Mouse (Mus musculus) thymus, adult 2 months (tissue): ENCODE results near the gene Tcam1. TPM values are rescaled to one million over a fixed set of nuclear protein-coding genes. Genes with fewer than 3 reads are reported as not detected.
A peak's percentile ranks its signal among the peaks of the same experiment; 100 is the strongest.

Experiments
- DNase-seq: peaks from one replicate; pipeline ENCODE4 v3.0.0; 2021
- H3K27ac ChIP-seq: fragments of 200-500 bp; 2 replicates; pipeline ENCODE4 v1.5.1; 2012; ENCODE audit warnings: low read length, control low read depth; ENCODE audit not compliant: control insufficient read depth, insufficient read depth
- H3K27me3 ChIP-seq: fragments of 200-500 bp; 2 replicates; pipeline ENCODE4 v1.6.1; 2012; ENCODE audit warnings: mild to moderate bottlenecking, low read length, moderate library complexity, mixed read lengths; ENCODE audit not compliant: control insufficient read depth, insufficient read depth
- H3K36me3 ChIP-seq: fragments of 200-500 bp; 2 replicates; pipeline ENCODE4 v1.6.1; 2012; ENCODE audit warnings: mild to moderate bottlenecking, low read length, moderate library complexity; ENCODE audit not compliant: control insufficient read depth, insufficient read depth
- H3K4me1 ChIP-seq: fragments of 200-500 bp; replicated peaks from 2 replicates; pipeline ENCODE4 v1.6.1; 2012; ENCODE audit warnings: low read length; ENCODE audit not compliant: control insufficient read depth, insufficient read depth
- H3K4me3 ChIP-seq: fragments of 200-500 bp; 2 replicates; pipeline ENCODE4 v1.5.1; 2012; ENCODE audit warnings: mild to moderate bottlenecking, low read length, control low read depth, moderate library complexity; ENCODE audit not compliant: control insufficient read depth, insufficient read depth
- CTCF ChIP-seq: fragments of 200-500 bp; IDR thresholded peaks from 2 replicates; pipeline ENCODE4 v1.5.1; 2012; ENCODE audit warnings: mild to moderate bottlenecking, control low read depth, low read length, moderate library complexity, borderline replicate concordance; ENCODE audit not compliant: control insufficient read depth, poor library complexity, insufficient read depth; ENCODE audit errors: extremely low read depth
- POLR2A ChIP-seq: fragments of 200-500 bp; IDR thresholded peaks from 2 replicates; pipeline ENCODE4 v1.6.1; 2012; ENCODE audit warnings: mild to moderate bottlenecking, low read length, control low read depth, moderate library complexity; ENCODE audit not compliant: control insufficient read depth, poor library complexity, insufficient read depth; ENCODE audit errors: extremely low read depth
- WGBS: fragments of 180-500 bp; shearing (Covaris S2); methylation state at CpG from one replicate; pipeline ENCODE4 v1.1.7; 2018; 5-methylcytosine and 5-hydroxymethylcytosine counted together
- polyA plus RNA-seq: library from polyadenylated mRNA; depleted of rRNA; stranded (reverse); fragments of >200 nt; gene quantifications from 2 replicates; pipeline ENCODE4 v1.2.3, GENCODE M21; 2012

Gene Tcam1
- polyA plus RNA-seq, 1 experiment: 0.47 TPM

DNA sequence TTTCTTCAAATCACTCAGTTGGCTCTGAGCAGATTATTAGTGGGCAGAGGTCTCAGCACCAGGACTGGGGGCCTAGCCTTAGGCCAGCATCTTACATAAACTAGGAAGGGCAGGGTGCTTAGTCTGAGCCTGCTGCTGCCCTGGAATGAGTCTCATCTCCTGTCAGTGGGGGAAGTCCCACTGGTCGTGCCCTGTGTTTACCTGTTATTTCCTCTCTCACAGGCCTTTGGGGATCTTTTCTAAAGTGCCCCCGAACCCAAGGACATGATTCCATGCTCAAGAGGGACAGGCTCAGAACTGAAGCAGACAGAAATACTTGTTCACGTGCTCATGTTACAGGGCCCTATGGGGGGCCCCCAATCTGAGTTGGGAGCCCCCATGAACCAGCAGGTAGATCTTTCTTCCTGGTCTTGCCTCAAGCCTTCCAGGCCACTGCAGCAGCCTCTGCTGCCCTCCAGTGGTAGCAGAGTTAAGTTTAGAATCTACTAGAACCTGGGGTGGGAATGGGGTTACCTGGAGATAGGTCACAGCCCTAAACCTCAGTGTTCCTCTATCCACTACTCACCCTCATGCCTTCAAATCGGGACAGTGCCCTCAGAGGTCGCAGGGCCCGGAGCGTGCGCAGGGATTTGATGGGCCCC is 49.2 kb downstream of the Tcam1 start:
- Histone ChIP-seq H3K4me3 (no peak overlapping the region), H3K27me3 (no peaks in the 10 kb centered on the region), H3K27ac (no peak overlapping the region), H3K4me1 (peaks cover 7% of the 10 kb centered on the region; the same call in 1 of the 2 replicates), H3K36me3 (no peaks in the 10 kb centered on the region)
- TF ChIP-seq CTCF (peak; percentile 61; the same call in 1 of the 2 replicates), POLR2A (no peak)
- DNase-seq: peak; percentile 84
- 70% methylated on average over 8 of the region's 8 CpGs for WGBS

DNA sequence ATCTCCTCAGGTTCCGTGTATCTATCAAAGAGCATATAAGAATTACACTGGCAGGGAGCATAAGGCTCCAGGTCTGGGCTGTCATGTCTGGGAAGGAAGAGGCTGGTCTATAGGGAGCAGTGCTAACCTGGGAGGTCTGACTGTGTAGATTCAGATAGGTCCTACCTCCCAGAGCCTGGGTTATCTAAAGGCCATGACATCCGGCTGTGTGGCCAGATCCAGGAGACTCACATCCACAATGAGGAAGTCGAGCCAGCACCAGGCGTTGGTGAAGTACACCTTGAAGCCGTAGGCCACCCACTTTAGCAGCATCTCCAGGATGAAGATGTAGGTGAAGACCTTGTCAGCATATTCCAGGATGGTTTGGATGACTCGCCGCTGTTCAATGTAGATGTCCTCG is 50.0 kb downstream of the Tcam1 start:
- H3K27me3 ChIP-seq: no peaks in the 10 kb centered on the region
- H3K27ac ChIP-seq: no peak overlapping the region
- peaks cover 7% of the 10 kb centered on the region; the same call in 1 of the 2 replicates for H3K4me1 ChIP-seq
- no peak for TF ChIP-seq CTCF
- TF ChIP-seq POLR2A: no peak
- DNase-seq: no peak
- H3K4me3 ChIP-seq: no peak overlapping the region
- WGBS: 80% methylated on average over 8 of the region's 8 CpGs
- no peaks in the 10 kb centered on the region for H3K36me3 ChIP-seq

DNA sequence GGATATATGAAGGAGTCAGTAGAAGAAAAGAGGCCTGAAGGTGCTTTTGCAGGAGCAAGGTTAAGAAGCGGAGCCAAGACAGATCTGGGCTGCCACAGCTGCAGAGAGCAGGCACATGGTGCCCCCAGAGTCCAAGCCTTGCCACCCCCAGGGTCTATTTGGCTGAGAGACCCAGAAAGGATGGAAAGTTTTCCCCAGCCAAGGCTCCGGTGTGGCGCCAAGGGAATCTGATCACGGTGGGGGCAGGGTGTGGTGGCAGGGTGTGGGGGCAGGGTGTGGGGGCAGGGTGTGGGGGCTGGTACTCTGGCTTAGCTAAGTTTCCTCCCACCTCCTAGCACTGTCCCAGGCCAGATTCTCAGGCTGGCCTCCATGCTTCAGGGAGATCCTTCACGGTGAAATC is 52.0 kb downstream of the Tcam1 start:
- WGBS: 86% methylated on average over 5 of the region's 5 CpGs
- TF ChIP-seq POLR2A (no peak), CTCF (no peak)
- H3K36me3 ChIP-seq: no peaks in the 10 kb centered on the region
- H3K27ac ChIP-seq: no peak overlapping the region
- no peak for DNase-seq
- H3K4me3 ChIP-seq: no peak overlapping the region
- H3K4me1 ChIP-seq: peaks cover 7% of the 10 kb centered on the region; the same call in 1 of the 2 replicates
- H3K27me3 ChIP-seq: no peaks in the 10 kb centered on the region

DNA sequence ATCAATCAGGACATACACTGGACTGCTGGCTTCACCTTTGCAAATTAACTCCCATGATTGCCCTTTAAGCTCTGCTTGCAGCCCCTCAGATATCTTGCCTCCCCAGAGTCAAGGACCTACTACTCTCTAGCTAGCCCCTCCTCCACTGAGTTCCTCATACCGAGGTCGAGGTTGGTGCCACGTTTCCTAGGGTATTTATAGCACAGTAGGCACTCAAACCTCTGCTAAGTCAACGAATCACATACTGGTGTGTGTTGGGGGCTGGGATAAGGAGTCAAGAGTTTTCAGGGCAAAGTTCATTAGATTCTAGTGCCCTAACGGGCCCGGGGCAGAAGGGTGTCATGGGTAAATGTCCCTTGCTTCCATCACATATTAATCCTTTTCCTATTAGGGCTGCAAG is 52.7 kb downstream of the Tcam1 start:
- no peak for DNase-seq
- no peak for TF ChIP-seq POLR2A
- no peak for TF ChIP-seq CTCF
- H3K27ac ChIP-seq: no peak overlapping the region

DNA sequence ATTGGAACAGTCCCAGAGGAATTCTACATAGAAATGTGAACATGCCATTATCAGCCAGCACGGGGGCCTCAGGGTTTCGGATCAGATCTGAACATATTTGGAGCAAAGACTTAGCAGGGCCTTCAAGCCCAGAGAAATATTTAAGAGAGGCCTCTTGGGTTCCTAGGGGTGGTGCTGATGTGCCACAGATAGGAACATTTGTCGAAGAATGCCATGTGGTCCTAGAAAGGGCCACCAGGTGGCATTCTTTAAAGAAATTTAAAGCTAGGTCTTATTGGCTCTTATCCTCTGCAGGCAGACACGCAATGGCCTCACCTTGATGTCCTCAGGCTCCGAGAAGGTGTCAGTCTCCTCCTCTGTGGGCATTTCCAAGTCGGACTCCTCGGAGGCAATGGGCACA is 53.2 kb downstream of the Tcam1 start:
- no peaks in the 10 kb centered on the region for H3K27me3 ChIP-seq
- 17% methylated on average over 7 of the region's 7 CpGs for WGBS
- no peaks in the 10 kb centered on the region for H3K36me3 ChIP-seq
- no peak overlapping the region for H3K4me3 ChIP-seq
- no peak for TF ChIP-seq CTCF
- no peak for TF ChIP-seq POLR2A
- DNase-seq: peak; percentile 68
- H3K4me1 ChIP-seq: peaks cover 7% of the 10 kb centered on the region; the same call in 1 of the 2 replicates
- H3K27ac ChIP-seq: no peak overlapping the region

More for the DNA sequence above, 52.7 kb downstream of the Tcam1 start:
- Histone ChIP-seq H3K27me3 (no peaks in the 10 kb centered on the region), H3K4me1 (peaks cover 7% of the 10 kb centered on the region; the same call in 1 of the 2 replicates), H3K4me3 (no peak overlapping the region), H3K36me3 (no peaks in the 10 kb centered on the region)
- WGBS: 23% methylated on average over 6 of the region's 6 CpGs

DNA sequence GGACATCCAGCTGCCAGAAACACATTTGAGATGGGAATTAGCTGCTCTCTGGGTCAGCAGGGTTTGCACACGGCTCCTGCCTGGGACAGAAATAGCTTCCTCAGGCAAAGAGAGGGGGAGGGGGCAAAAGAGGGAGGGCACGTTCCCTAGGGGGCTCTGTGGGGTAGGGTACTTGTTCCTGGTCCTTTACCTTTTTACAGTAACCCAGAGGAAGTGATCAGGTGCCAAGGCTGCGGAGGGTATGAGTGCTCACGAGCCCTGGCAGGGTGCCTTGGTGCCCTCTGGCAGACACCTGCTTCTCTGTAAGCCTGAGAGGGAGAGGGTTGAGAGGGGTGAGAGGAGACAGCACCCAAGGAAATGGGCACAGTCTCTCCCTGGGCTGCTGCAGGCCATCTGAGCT is 56.0 kb downstream of the Tcam1 start:
- Histone ChIP-seq H3K4me1 (no peaks in the 10 kb centered on the region; the same call in 1 of the 2 replicates), H3K4me3 (no peak overlapping the region), H3K27ac (no peak overlapping the region), H3K27me3 (no peaks in the 10 kb centered on the region), H3K36me3 (no peaks in the 10 kb centered on the region)
- 11% methylated on average over 4 of the region's 4 CpGs for WGBS
- DNase-seq: no peak
- TF ChIP-seq CTCF (no peak), POLR2A (no peak)

DNA sequence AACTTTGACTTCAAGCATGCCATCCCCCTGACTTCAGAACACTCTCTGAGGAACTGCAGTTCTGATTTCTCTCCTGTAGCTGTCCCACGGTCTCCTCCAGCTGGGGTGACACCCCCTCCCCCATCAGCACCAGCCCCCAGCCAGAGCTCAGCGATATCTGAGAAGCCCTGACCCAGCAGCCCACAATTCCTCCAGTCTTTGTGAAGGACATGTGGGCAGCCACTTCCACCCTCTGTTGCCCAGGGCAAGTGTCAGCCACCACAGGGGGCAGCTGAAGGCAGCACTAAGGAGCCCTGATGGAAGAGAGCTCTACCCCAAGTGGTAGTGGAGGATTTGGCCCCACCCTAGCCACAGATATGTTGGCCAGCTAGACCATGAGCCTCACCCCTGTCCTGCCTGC is 57.6 kb downstream of the Tcam1 start:
- no peak for DNase-seq
- H3K4me3 ChIP-seq: no peak overlapping the region
- H3K27me3 ChIP-seq: no peaks in the 10 kb centered on the region
- no peak for TF ChIP-seq POLR2A
- TF ChIP-seq CTCF: no peak
- WGBS: 22% methylated on average over 2 of the region's 2 CpGs
- no peak overlapping the region for H3K27ac ChIP-seq
- no peaks in the 10 kb centered on the region; the same call in 1 of the 2 replicates for H3K4me1 ChIP-seq
- H3K36me3 ChIP-seq: no peaks in the 10 kb centered on the region
